Mouse (Mus musculus) spleen, embryonic (tissue): ENCODE measurements around the gene Trp53i13.

Source experiments
- CTCF ChIA-PET: fragments of 350-600 bp; sonication (Branson Sonifier 250); formaldehyde crosslinking; loops from one replicate; lab custom pipeline; 2022; lab: Charles Lee

The Trp53i13 gene

DNA sequence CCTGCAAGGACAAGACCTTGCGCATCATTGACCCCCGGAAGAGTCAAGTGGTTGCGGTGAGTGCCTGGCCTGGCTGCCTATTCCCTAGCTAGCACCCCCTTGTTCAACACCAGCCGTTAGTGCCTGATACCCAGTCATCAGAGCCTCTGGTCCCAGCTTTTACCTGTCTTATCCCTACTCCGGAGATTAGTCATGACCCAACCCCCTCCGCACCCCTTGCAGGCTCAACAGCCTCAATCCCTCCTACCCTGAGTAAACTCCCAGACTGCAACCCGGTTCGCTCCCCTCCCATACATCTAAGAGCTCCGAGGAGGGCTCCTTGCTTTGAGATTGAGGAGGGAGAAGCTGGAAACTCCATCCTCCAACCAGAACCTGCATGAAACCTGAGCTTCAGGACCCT, 49.2 kb downstream of the Trp53i13 start:
- CTCF ChIA-PET = interaction anchor here (0.7 kb wide), 1 partner anchor 72 kb away, joined by 3 read pairs; no protein-coding TSS in a partner anchor

DNA sequence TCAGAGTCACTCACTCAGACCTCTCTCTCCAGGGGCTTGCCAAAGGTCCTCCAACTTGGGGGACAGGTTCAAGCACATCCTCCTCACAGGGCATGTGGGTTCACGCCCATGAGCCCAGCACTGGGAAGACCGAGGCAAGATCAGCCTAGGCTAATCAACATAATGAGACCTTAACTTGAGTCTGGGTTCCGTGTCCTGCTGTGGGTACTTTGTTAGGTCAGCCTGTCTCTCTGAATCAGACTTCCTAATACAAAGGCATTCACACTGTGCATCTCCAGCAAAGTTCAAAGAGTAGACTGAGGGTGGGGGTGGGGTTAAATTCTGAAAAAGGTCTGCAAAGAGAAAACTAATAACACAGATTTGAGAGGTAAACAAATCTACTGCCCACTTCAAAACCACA, 50.7 kb downstream of the Trp53i13 start:
- CTCF ChIA-PET = no interaction called here

DNA sequence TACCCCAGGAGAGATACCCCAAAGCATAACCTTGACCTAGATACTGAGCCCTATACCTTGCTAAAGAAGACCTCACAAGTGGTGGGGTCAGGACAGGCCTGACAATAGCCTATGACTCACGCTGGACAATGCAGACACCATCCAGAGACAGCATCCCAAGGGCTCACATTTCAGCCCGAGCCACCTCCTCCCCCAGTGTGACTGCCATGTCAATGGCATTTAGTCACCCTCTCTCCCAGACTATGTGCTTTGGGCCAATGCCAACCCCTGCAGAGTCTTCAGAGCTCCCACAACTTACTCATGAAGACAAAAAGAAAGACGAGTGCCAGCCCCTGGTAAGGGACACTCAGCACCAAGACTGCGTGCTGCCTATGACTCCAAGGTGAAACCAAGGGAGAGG, 51.1 kb downstream of the Trp53i13 start:
- CTCF ChIA-PET = no interaction called here

DNA sequence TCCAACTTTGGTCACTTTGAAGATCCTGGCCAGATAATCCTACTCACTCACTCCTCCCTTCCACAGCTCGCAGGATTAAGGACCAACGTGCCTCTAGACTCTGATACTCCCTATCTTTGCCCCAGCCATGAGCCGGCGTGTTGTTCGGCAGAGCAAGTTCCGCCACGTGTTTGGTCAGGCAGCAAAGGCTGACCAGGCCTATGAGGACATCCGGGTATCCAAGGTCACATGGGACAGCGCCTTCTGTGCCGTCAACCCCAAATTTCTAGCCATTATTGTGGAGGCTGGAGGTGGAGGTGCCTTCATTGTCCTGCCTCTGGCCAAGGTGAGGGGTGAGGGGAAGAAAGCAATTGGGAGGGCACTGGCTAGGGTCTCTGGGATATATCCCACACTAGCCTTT, 52.0 kb downstream of the Trp53i13 start:
- CTCF ChIA-PET = no interaction called here

DNA sequence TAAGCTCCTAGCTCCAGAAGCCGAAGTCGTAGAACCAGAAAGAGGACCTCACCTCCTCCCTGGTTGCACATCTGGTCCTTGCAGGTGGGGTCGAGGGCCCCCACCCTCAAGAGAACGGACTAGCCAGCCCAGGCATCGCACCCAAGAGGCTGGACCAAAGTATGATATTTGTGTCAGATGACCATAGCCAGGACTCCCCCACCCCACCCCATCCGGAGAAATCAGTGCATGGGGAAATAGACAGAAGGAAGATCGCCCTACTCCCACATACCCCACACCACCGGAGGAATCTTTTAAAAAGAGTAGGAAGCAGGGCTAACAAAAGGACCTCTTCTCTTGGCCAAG, 52.7 kb downstream of the Trp53i13 start:
- CTCF ChIA-PET = no interaction called here

DNA sequence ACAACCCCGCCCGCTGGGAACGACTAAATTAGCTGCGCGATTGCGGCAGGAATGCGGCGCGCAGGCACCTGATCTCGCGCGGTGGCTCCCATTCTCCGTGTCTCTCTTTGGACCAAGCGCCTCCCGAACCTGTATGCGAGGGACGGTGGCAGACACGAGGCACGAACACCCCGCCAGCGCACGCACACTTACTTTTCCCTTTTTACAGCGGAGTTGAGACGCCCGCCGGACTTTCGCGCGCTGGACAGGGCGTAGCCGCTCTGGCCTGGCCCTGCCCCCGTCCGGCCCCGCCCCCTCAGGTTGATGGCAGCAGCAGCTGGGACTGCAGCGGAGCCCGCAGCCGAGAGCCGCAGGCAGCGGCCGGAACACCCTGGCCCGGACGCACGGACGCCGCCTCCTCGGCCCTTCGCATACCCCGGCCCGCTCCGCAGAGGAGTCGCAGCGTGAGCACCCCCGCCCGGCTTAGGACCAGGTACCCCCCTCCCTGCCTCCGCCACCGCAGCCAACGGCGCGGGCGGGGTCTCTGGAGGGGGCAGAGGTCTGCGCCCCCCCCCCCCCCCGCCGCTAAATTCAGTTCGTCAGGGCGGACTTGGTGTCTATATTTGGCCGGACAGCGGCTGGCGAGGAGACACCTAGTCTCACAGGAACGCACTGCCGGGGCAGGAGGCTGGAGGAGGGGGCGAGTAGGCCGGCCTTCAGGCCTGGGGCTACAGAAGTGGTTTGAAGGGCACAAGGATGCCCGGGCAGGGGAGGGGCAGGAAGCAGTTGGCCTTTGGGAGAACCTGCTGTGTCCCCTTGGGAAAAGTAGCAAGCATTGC, 53.3 kb downstream of the Trp53i13 start, which contains the start of gene Coro6:
Gene Coro6 (plus strand): TSS at position 129 of the 818 bp plus-strand sequence.
- CTCF ChIA-PET = interaction anchor here (0.7 kb wide), 1 partner anchor 213 kb away, joined by 3 read pairs; no protein-coding TSS in a partner anchor

DNA sequence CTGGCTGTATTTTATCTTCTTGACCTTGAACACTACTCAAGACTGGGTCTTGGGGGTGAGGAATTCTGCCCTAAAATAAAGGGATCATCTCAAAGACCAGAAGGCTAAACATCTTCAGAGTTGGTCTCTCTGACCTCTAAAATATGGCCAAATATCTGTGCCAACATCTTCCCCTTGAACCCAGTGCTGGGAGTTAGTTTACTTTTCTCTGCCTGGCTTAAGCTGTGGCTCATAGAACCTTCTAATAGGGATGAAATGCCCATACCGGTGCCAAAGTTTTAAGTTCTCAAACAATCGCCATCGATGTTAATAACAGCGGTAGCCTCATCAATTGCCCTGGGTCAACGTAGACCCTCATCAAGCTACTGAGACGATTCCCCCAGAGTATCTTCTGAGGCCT, 53.9 kb downstream of the Trp53i13 start:
- CTCF ChIA-PET = interaction anchor here (0.7 kb wide), 1 partner anchor 213 kb away, joined by 3 read pairs; no protein-coding TSS in a partner anchor
